ENCODE assay signal across 21 mouse cellular contexts in the genomic region with DNA sequence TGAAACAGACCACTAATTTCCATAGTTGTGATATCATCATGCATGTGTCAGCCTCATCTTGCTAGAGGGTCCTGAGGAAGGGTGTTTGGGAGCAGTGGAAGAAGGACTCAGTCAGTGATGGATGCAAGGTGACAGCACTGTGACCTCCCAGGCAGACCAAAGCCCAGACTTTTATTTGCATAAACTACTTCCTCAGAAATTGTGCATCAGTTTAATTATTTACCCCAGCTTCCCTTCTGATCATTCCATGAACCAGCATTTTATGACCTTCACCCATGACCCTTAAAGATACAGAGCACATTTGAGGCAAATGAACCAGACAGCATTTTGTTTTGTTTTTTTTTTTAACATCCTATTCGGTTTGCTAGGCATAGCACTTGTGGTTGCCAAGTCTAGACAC. TPM values are rescaled to one million over a fixed set of nuclear protein-coding genes. Genes with fewer than 3 reads are reported as not detected.
DNase-seq lines count a peak whose midpoint lies in the region; ATAC-seq and TF ChIP-seq lines count a peak whose summit lies in the region.
"Had no signal": no experiment of that assay in that cellular context is flagged by ENCODE, and none has a peak within 500 bp of the region (broad histone marks: within the 10 kb centered on the region; RNA-seq: fewer than 3 reads in every experiment).

No protein-coding gene starts in this region.

- no peaks in the 10 kb centered on the region for H3K27me3 ChIP-seq in kidney, adult 2 months (replicated peaks; ENCODE audit: control insufficient read depth, insufficient read depth, low read length)
- no peaks in the 10 kb centered on the region for H3K27me3 ChIP-seq in liver, embryonic 16.5 days (ENCODE audit: control insufficient read depth, insufficient read depth, low read depth, low read length)
- H3K27me3 ChIP-seq in liver, embryonic 11.5 days (replicated peaks; ENCODE audit: control insufficient read depth, insufficient read depth, low read length), result no peaks in the 10 kb centered on the region
- H3K27me3 ChIP-seq: embryonic facial prominence, embryonic 12.5 days had no signal

- peak; percentile 63 for DNase-seq in kidney, adult 2 months
- no peak for DNase-seq in kidney, postnatal 10 days
- no peak for DNase-seq in liver, embryonic 11.5 days (ENCODE audit: low spot score)
- peak; percentile 15 for DNase-seq in retina, embryonic 14.5 days (ENCODE audit: low spot score)
- no peak for DNase-seq in thymus, postnatal 25 days
- DNase-seq: adrenal gland, postnatal 10 days; B cell, adult 2 months; cerebellum, adult 11-12 months; cerebellum, adult 9-10 months; cerebellum, postnatal 25 days; forebrain, postnatal 0 days; gastrocnemius, postnatal 14 days; heart, adult 2 months; heart, postnatal 14 days had no signal

- H3K9me3 ChIP-seq in liver, embryonic 16.5 days (replicated peaks; ENCODE audit: control insufficient read depth, low read length), result no peaks in the 10 kb centered on the region
- H3K9me3 ChIP-seq in liver, embryonic 11.5 days (ENCODE audit: control insufficient read depth, low read length), result no peaks in the 10 kb centered on the region
- H3K9me3 ChIP-seq: embryonic facial prominence, embryonic 12.5 days; G1E; heart, embryonic 15.5 days had no signal

- no peak overlapping the region for H3K4me3 ChIP-seq in kidney, adult 2 months (ENCODE audit: insufficient read depth, low read depth, low read length)
- no peak overlapping the region for H3K4me3 ChIP-seq in liver, embryonic 16.5 days (ENCODE audit: low read depth, low read length)
- H3K4me3 ChIP-seq in liver, embryonic 11.5 days (ENCODE audit: low read depth, low read length), result no peak overlapping the region
- H3K4me3 ChIP-seq: embryonic facial prominence, embryonic 12.5 days; heart, adult 2 months; heart, embryonic 15.5 days had no signal

- H3K9ac ChIP-seq in liver, embryonic 16.5 days (ENCODE audit: low read depth, low read length), result no peak overlapping the region
- no peak overlapping the region for H3K9ac ChIP-seq in liver, embryonic 11.5 days (ENCODE audit: low read depth, low read length)
- H3K9ac ChIP-seq: embryonic facial prominence, embryonic 12.5 days; forebrain, postnatal 0 days; heart, embryonic 15.5 days had no signal

- no peaks in the 10 kb centered on the region; the same call in 1 of the 2 replicates for H3K36me3 ChIP-seq in kidney, adult 2 months (ENCODE audit: control insufficient read depth, insufficient read depth, low read length)
- H3K36me3 ChIP-seq in liver, embryonic 16.5 days (ENCODE audit: control insufficient read depth, insufficient read depth), result no peaks in the 10 kb centered on the region
- no peaks in the 10 kb centered on the region for H3K36me3 ChIP-seq in liver, embryonic 11.5 days (ENCODE audit: control insufficient read depth, insufficient read depth, low read length)
- H3K36me3 ChIP-seq: embryonic facial prominence, embryonic 12.5 days; G1E; heart, embryonic 15.5 days had no signal

- H3K4me1 ChIP-seq in kidney, adult 2 months (ENCODE audit: control insufficient read depth, insufficient read depth, low read length), result peaks cover 7% of the 10 kb centered on the region; the same call in 1 of the 2 replicates
- peaks cover 2% of the 10 kb centered on the region; the same call in 1 of the 2 replicates for H3K4me1 ChIP-seq in liver, embryonic 16.5 days (ENCODE audit: control insufficient read depth, low read depth, low read length)
- no peaks in the 10 kb centered on the region for H3K4me1 ChIP-seq in liver, embryonic 11.5 days (replicated peaks; ENCODE audit: control insufficient read depth, insufficient read depth, low read length)
- H3K4me1 ChIP-seq: embryonic facial prominence, embryonic 12.5 days; heart, embryonic 15.5 days had no signal

- no peak for TF ChIP-seq CTCF in kidney, adult 2 months (conservative IDR thresholded peaks at IDR 0.05; ENCODE audit: insufficient read depth, insufficient read length, low read depth, low read length)

- 13% methylated on average over 1 of the region's 1 CpGs for WGBS in kidney, adult 2 months
- 32% methylated on average over 1 of the region's 1 CpGs for WGBS in liver, embryonic 16.5 days (ENCODE audit: insufficient replicate concordance)
- WGBS in liver, embryonic 11.5 days, result 51% methylated on average over 1 of the region's 1 CpGs

- no peak overlapping the region for H3K4me2 ChIP-seq in liver, embryonic 16.5 days (ENCODE audit: low read depth, low read length)
- H3K4me2 ChIP-seq in liver, embryonic 11.5 days, result no peak overlapping the region
- H3K4me2 ChIP-seq: embryonic facial prominence, embryonic 12.5 days; heart, embryonic 11.5 days; heart, embryonic 15.5 days had no signal

- ATAC-seq in liver, embryonic 16.5 days (ENCODE audit: low read depth), result peak; percentile 35; the same call in 1 of the 2 replicates
- ATAC-seq in liver, embryonic 11.5 days (replicated peaks; ENCODE audit: low FRiP score), result no peak
- ATAC-seq in megakaryocyte, adult 5-6 weeks (ENCODE audit: poor library complexity, severe bottlenecking), result no peak
- ATAC-seq: CD4-positive, CD25-positive, alpha-beta regulatory T cell, adult 4 months; forebrain, postnatal 0 days had no signal

- TF ChIP-seq POLR2A in kidney, adult 2 months (IDR thresholded peaks at IDR 0.05; ENCODE audit: low read depth, low read length), result no peak

- no peak overlapping the region for H3K27ac ChIP-seq in kidney, adult 2 months (ENCODE audit: insufficient read depth, low read depth, low read length)
- no peak overlapping the region for H3K27ac ChIP-seq in liver, embryonic 16.5 days (ENCODE audit: low read length)
- no peak overlapping the region for H3K27ac ChIP-seq in liver, embryonic 11.5 days (ENCODE audit: low read depth, low read length)
- H3K27ac ChIP-seq: embryonic facial prominence, embryonic 12.5 days; heart, adult 2 months; heart, embryonic 15.5 days had no signal

RNA-seq across cellular contexts. Expression of gene Gclm, which starts 9.6 kb away (rescaled TPM):
- polyA plus RNA-seq in kidney, adult 2 months (2012; rRNA removed), result 227 and 313 TPM in 2 replicates
- 385 and 388 TPM in 2 replicates for polyA plus RNA-seq in liver, embryonic 16.5 days (2015; fragmentation: Nextera tagmentation; extraction: Ambion mirVana)
- 367 and 406 TPM in 2 replicates for polyA plus RNA-seq in liver, embryonic 11.5 days (2014; fragmentation: Nextera tagmentation; extraction: Ambion mirVana)
- 59.2 and 67.7 TPM in 2 replicates for total RNA-seq in megakaryocyte, adult 5-6 weeks (2015)
- total RNA-seq in megakaryocyte, adult 5-6 weeks (2017), result 20.2 and 28.8 TPM in 2 replicates

RNA-seq across cellular contexts. Expression of gene Dnttip2, which starts 38.4 kb away (rescaled TPM):
- 6.6 and 7.9 TPM in 2 replicates for polyA plus RNA-seq in kidney, adult 2 months (2012; rRNA removed)
- 26.1 and 27.5 TPM in 2 replicates for polyA plus RNA-seq in liver, embryonic 16.5 days (2015; fragmentation: Nextera tagmentation; extraction: Ambion mirVana)
- 93.7 and 102 TPM in 2 replicates for polyA plus RNA-seq in liver, embryonic 11.5 days (2014; fragmentation: Nextera tagmentation; extraction: Ambion mirVana)
- total RNA-seq in megakaryocyte, adult 5-6 weeks (2015), result 65.3 and 76.9 TPM in 2 replicates
- total RNA-seq in megakaryocyte, adult 5-6 weeks (2017), result 81.9 and 94.7 TPM in 2 replicates

RNA-seq across cellular contexts. Expression of gene Bcar3, which starts 58.2 kb away (rescaled TPM):
- 41.3 and 45.1 TPM in 2 replicates for polyA plus RNA-seq in kidney, adult 2 months (2012; rRNA removed)
- 6.0 and 7.2 TPM in 2 replicates for polyA plus RNA-seq in liver, embryonic 16.5 days (2015; fragmentation: Nextera tagmentation; extraction: Ambion mirVana)
- polyA plus RNA-seq in liver, embryonic 11.5 days (2014; fragmentation: Nextera tagmentation; extraction: Ambion mirVana), result 10.1 and 12.2 TPM in 2 replicates
- 0.46 and 1.2 TPM in 2 replicates for total RNA-seq in megakaryocyte, adult 5-6 weeks (2015)
- total RNA-seq in megakaryocyte, adult 5-6 weeks (2017), result 1.2 and 2.0 TPM in 2 replicates
- polyA plus RNA-seq: G1E had no signal

Comparison
In these comparisons a context has a peak if more than half of its experiments do, and no peak if none do; other contexts are left out.
1. DNase-seq: peak in kidney, adult 2 months (single experiment) and retina, embryonic 14.5 days (single experiment); none in kidney, postnatal 10 days (single experiment), liver, embryonic 11.5 days (single experiment) and thymus, postnatal 25 days (single experiment).